Mouse (Mus musculus): ENCODE results near the gene Isca1.

GRCm38 (mm10) chr13:59801000-59801399, 31.4 kb upstream of the Isca1 start:
- TF ChIP-seq GATA1 (IDR thresholded peaks at IDR 0.05; ENCODE audit: borderline replicate concordance, low read length) (no peak), FLI1 (IDR thresholded peaks at IDR 0.05; ENCODE audit: low read length) (no peak)
